Mouse (Mus musculus): ENCODE results near the gene Atxn2.

DNA sequence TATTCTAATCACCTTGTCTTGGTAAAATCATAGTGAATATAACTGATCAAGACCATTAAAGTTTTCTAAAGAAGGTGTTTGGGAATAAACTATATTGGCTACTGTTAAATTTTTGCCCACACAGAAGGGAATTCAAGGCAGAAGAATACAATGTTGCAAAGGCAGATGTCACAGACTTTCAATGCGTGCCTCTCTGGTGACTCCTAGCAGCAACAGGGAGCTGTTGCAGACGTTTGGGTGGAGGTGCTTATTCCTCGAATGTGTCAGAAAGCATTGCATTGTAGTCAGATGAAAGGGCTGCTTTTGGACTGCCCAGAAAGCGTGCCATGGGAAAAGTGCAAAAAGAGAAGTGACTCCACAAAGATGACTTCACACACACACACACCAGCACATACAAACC is 71.3 kb downstream of the Atxn2 start:
- TF ChIP-seq CTCF (IDR thresholded peaks at IDR 0.05; ENCODE audit: extremely low read depth, insufficient read depth, low read length) (peak; percentile 49), POLR2A (IDR thresholded peaks at IDR 0.05; ENCODE audit: extremely low read depth, insufficient read depth, low read length) (no peak)
